Mouse (Mus musculus) small intestine, adult 2 months (tissue): ENCODE measurements around the gene Map3k6.

Experiments
- CTCF ChIP-seq: fragments of 200-500 bp; IDR thresholded peaks from 2 replicates; pipeline ENCODE4 v1.5.1; 2012; ENCODE audit warnings: low read depth, mild to moderate bottlenecking, control low read depth, inconsistent platforms, low read length, moderate library complexity, mixed read lengths; ENCODE audit not compliant: insufficient replicate concordance, insufficient read length; ENCODE audit errors: extremely low read depth
- POLR2A ChIP-seq: fragments of 200-500 bp; IDR thresholded peaks from 2 replicates; pipeline ENCODE4 v1.6.1; 2012; ENCODE audit warnings: low read depth, mild to moderate bottlenecking, control low read depth, inconsistent platforms, low read length, moderate library complexity

- TF ChIP-seq CTCF (no peak), POLR2A (no peak)
Measured at GRCm38 (mm10) chr4:133203591-133203990, 37.0 kb upstream of the Map3k6 start.
